ENCODE assay signal across 22 mouse cellular contexts in genomic region chr13:20365828-20366593, GRCm38 (mm10).
DNase-seq lines count a peak whose midpoint lies in the region; ATAC-seq lines count a peak whose summit lies in the region.
"Had no signal": no experiment of that assay in that cellular context is flagged by ENCODE, and none has a peak within 500 bp of the region (broad histone marks: within the 10 kb centered on the region; RNA-seq: fewer than 3 reads in every experiment).

No protein-coding gene starts in this region.

- no peak overlapping the region for H3K9ac ChIP-seq in hindbrain, embryonic 13.5 days
- H3K9ac ChIP-seq in hindbrain, embryonic 12.5 days, result no peak overlapping the region
- no peak overlapping the region for H3K9ac ChIP-seq in limb, embryonic 11.5 days (ENCODE audit: low read length)
- no peak overlapping the region for H3K9ac ChIP-seq in neural tube, embryonic 14.5 days (replicated peaks; ENCODE audit: low read depth, low read length)
- no peak overlapping the region for H3K9ac ChIP-seq in midbrain, embryonic 13.5 days (replicated peaks)

- no peak overlapping the region for H3K4me3 ChIP-seq in hindbrain, embryonic 13.5 days
- H3K4me3 ChIP-seq in hindbrain, embryonic 12.5 days, result no peak overlapping the region
- H3K4me3 ChIP-seq in limb, embryonic 11.5 days (ENCODE audit: low read depth, low read length), result no peak overlapping the region
- H3K4me3 ChIP-seq in neural tube, embryonic 14.5 days (ENCODE audit: low read depth, low read length), result no peak overlapping the region
- no peak overlapping the region for H3K4me3 ChIP-seq in midbrain, embryonic 13.5 days (replicated peaks)
- H3K4me3 ChIP-seq: forebrain, embryonic 10.5 days; heart, adult 2 months; megakaryocyte, embryonic 14.5 days had no signal

- no peak overlapping the region for H3K4me2 ChIP-seq in hindbrain, embryonic 13.5 days
- H3K4me2 ChIP-seq in hindbrain, embryonic 12.5 days (replicated peaks), result no peak overlapping the region
- no peak overlapping the region for H3K4me2 ChIP-seq in limb, embryonic 11.5 days (ENCODE audit: low read depth, severe bottlenecking)
- no peak overlapping the region for H3K4me2 ChIP-seq in neural tube, embryonic 14.5 days (ENCODE audit: low read depth, low read length)
- H3K4me2 ChIP-seq in midbrain, embryonic 13.5 days (replicated peaks), result no peak overlapping the region

- DNase-seq in limb, embryonic 11.5 days (ENCODE audit: low spot score), result peak; percentile 38
- no peak for DNase-seq in thymus, postnatal 10 days (ENCODE audit: low spot score in 2 of 2)
- DNase-seq: adrenal gland, postnatal 10 days; cerebellum, adult 9-11 months; gastrocnemius, postnatal 14 days; heart, adult 2 months; heart, postnatal 4 days; kidney, adult 2 months; kidney, postnatal 10 days; lung, adult 18-20 months; lung, postnatal 14 days; spleen, adult 18-20 months; thymus, postnatal 4 days had no signal

- H3K27me3 ChIP-seq in hindbrain, embryonic 13.5 days, result no peaks in the 10 kb centered on the region
- no peaks in the 10 kb centered on the region for H3K27me3 ChIP-seq in hindbrain, embryonic 12.5 days
- no peaks in the 10 kb centered on the region for H3K27me3 ChIP-seq in limb, embryonic 11.5 days (ENCODE audit: control insufficient read depth, insufficient read depth, low read length)
- H3K27me3 ChIP-seq in neural tube, embryonic 14.5 days (ENCODE audit: control insufficient read depth, insufficient read depth, low read length), result no peaks in the 10 kb centered on the region
- H3K27me3 ChIP-seq in midbrain, embryonic 13.5 days, result no peaks in the 10 kb centered on the region
- H3K27me3 ChIP-seq: CH12.LX; megakaryocyte, embryonic 14.5 days had no signal

- no peaks in the 10 kb centered on the region for H3K36me3 ChIP-seq in hindbrain, embryonic 13.5 days
- H3K36me3 ChIP-seq in hindbrain, embryonic 12.5 days, result no peaks in the 10 kb centered on the region
- no peaks in the 10 kb centered on the region for H3K36me3 ChIP-seq in limb, embryonic 11.5 days (ENCODE audit: control insufficient read depth, insufficient read depth, low read length)
- H3K36me3 ChIP-seq in neural tube, embryonic 14.5 days (ENCODE audit: control insufficient read depth, insufficient read depth, low read length), result no peaks in the 10 kb centered on the region
- no peaks in the 10 kb centered on the region for H3K36me3 ChIP-seq in midbrain, embryonic 13.5 days
- H3K36me3 ChIP-seq: forebrain, embryonic 10.5 days had no signal

- peak overlapping the region; percentile 55 for H3K27ac ChIP-seq in hindbrain, embryonic 13.5 days
- H3K27ac ChIP-seq in hindbrain, embryonic 12.5 days, result no peak overlapping the region; the same call in 1 of the 2 replicates
- no peak overlapping the region for H3K27ac ChIP-seq in limb, embryonic 11.5 days (replicated peaks; ENCODE audit: low read depth, low read length)
- peak overlapping the region; percentile 60 for H3K27ac ChIP-seq in neural tube, embryonic 14.5 days (ENCODE audit: low read depth, low read length)
- H3K27ac ChIP-seq in midbrain, embryonic 13.5 days, result no peak overlapping the region
- H3K27ac ChIP-seq: forebrain, embryonic 10.5 days; heart, adult 2 months had no signal

- H3K9me3 ChIP-seq in hindbrain, embryonic 13.5 days, result no peaks in the 10 kb centered on the region
- H3K9me3 ChIP-seq in hindbrain, embryonic 12.5 days (replicated peaks), result no peaks in the 10 kb centered on the region
- H3K9me3 ChIP-seq in limb, embryonic 11.5 days (ENCODE audit: control insufficient read depth, low read length), result no peaks in the 10 kb centered on the region
- no peaks in the 10 kb centered on the region for H3K9me3 ChIP-seq in neural tube, embryonic 14.5 days (ENCODE audit: control insufficient read depth, low read length)
- H3K9me3 ChIP-seq in midbrain, embryonic 13.5 days, result no peaks in the 10 kb centered on the region
- H3K9me3 ChIP-seq: forebrain, embryonic 10.5 days had no signal

- 58% methylated on average over 7 of the region's 7 CpGs for WGBS in hindbrain, embryonic 13.5 days
- WGBS in hindbrain, embryonic 12.5 days, result 73% methylated on average over 7 of the region's 7 CpGs
- 20% methylated on average over 7 of the region's 7 CpGs for WGBS in limb, embryonic 11.5 days
- WGBS in neural tube, embryonic 14.5 days, result 30% methylated on average over 7 of the region's 7 CpGs
- 72% methylated on average over 7 of the region's 7 CpGs for WGBS in midbrain, embryonic 13.5 days

- peak; percentile 50; the same call in 1 of the 2 replicates for ATAC-seq in hindbrain, embryonic 13.5 days (ENCODE audit: low FRiP score)
- ATAC-seq in hindbrain, embryonic 12.5 days (ENCODE audit: low FRiP score), result no peak
- ATAC-seq in common myeloid progenitor, adult 5-6 weeks (replicated peaks; ENCODE audit: low read depth, poor library complexity, severe bottlenecking), result peak; percentile 82
- peak; percentile 65 for ATAC-seq in limb, embryonic 11.5 days (ENCODE audit: insufficient number of reproducible peaks, low FRiP score, low TSS enrichment, low read depth)
- peak; percentile 64 for ATAC-seq in neural tube, embryonic 14.5 days (ENCODE audit: low read depth)
- ATAC-seq in midbrain, embryonic 13.5 days, result no peak
- ATAC-seq: midbrain, embryonic 16.5 days had no signal

- peaks cover 23% of the 10 kb centered on the region for H3K4me1 ChIP-seq in hindbrain, embryonic 13.5 days (replicated peaks)
- peaks cover 6% of the 10 kb centered on the region; the same call in 1 of the 2 replicates for H3K4me1 ChIP-seq in hindbrain, embryonic 12.5 days
- no peaks in the 10 kb centered on the region for H3K4me1 ChIP-seq in limb, embryonic 11.5 days (ENCODE audit: control insufficient read depth, insufficient read depth, low read length)
- peaks cover 16% of the 10 kb centered on the region for H3K4me1 ChIP-seq in neural tube, embryonic 14.5 days (ENCODE audit: control insufficient read depth, insufficient read depth, low read length)
- peaks cover 8% of the 10 kb centered on the region for H3K4me1 ChIP-seq in midbrain, embryonic 13.5 days (replicated peaks)
- H3K4me1 ChIP-seq: forebrain, embryonic 10.5 days had no signal

Comparison
In these comparisons a context has a peak if more than half of its experiments do, and no peak if none do; other contexts are left out.
1. ATAC-seq: peak in hindbrain, embryonic 13.5 days (single experiment), common myeloid progenitor, adult 5-6 weeks (single experiment), limb, embryonic 11.5 days (single experiment) and neural tube, embryonic 14.5 days (single experiment); none in hindbrain, embryonic 12.5 days (single experiment) and midbrain, embryonic 13.5 days (single experiment).
2. H3K27ac ChIP-seq: peak in hindbrain, embryonic 13.5 days (single experiment) and neural tube, embryonic 14.5 days (single experiment); none in hindbrain, embryonic 12.5 days (single experiment), limb, embryonic 11.5 days (single experiment) and midbrain, embryonic 13.5 days (single experiment).